Mouse (Mus musculus) layer of hippocampus, postnatal 25 days (tissue): ENCODE results near the gene Slc30a7. TPM values are rescaled to one million over a fixed set of nuclear protein-coding genes. Genes with fewer than 3 reads are reported as not detected.

ENCODE experiments used
- DNase-seq, 2 experiments: peaks; one replicate each; pipeline ENCODE4 v3.0.0; 2022; ENCODE audit warnings: mixed read lengths in 2 of 2, low spot score in 1 of 2; ENCODE audit errors: extremely low spot score in 1 of 2
- total RNA-seq, 2 experiments: library from RNA; stranded (reverse); gene quantifications; 2 replicates each; pipeline ENCODE4 v1.2.3; 2021

Slc30a7 gene
- total RNA-seq, 2 experiments from 2014 or later = 21.1 to 24.9 TPM

DNA sequence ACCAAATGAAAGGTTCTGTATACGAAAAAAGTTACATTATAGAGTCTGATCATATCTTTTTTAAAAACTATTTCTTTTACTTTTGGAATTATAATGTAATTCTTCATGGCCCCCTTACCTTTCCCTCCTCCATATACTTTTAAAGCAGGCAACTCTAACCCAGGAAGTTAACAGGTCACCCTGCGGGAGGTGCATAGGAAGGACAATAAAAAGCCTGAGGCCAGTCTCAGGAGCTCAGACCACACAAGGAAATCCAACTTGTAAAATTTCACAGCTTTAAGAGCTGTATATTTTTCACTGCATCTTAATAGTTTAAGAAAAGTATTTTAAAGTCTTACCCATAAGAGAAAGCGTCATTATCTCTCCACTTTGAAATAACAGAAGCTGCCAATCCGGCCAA is 14.6 kb downstream of the Slc30a7 start:
- DNase-seq = no peak

DNA sequence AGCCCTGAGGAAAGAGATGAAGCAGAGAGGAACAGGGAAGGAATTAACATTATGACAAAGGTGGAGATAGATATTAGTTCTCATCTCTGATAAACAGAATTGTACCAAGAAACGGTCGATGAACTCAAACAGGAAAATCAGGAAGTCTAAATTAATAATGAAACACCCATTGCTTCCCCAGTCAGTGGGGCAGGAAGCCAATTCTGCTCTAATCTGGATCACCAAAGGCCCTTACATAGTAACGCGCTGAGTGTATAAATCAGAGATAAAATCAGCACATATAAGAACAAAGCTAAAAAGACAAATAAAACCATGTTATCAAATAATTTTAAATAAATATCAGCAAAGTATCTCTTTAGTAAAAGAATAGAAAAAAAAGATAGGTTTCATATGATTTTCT is 15.1 kb downstream of the Slc30a7 start:
- DNase-seq = no peak

DNA sequence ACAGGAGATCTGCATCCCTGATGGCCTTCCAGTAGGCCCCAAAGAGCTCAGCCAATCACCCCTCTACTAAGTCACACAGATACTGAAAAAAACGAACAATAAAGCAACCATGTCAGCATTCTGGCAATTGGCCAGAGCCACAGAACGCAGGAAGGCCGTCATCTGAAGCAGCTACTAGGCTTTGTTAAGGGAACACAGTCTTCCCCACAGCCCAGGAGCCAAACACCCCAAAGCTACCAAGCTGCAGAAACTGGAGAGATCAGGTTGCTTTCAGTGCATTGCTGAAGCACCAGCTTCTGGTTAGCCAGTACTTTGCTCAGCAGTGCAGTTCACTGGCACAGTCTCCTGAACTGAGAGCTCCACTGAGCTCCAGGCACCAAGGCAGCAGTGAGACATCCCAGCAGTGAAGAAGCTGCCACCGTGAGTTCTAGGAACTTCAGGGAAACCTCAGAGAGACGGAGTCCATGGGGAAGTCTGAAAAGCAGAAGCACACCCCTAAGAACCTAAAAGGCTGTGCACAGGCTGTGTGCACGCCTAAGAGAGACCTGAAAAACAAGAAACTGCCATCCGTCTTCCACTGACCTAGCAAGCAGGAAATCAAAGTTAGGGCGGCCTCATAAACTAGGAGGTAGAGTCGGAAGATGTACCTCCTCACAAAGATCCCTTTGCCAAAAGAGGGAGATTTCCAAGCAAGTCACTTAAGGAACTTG is 21.9 kb downstream of the Slc30a7 start:
- no peak for DNase-seq

- no peak for DNase-seq
Observed at GRCm38 (mm10) chr3:115984653-115985052, 22.6 kb downstream of the Slc30a7 start.

DNA sequence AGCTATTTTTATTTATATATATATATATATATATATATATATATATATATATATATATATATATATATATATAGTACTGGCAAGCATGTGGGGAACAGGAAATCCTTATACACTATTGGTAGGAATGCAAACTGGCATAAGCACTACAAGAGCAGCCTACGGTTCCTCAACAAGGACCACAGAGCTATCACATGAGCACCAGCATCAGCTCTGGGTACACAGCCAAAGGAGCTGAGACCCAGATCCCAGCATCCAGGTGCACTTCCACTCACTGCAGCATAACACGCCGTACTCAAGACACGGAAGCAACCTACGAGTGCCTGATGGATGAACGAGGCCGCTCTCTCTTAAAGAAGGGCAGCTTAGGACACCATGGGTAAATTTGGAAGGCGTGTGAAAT is 24.0 kb downstream of the Slc30a7 start:
- no peak for DNase-seq

DNA sequence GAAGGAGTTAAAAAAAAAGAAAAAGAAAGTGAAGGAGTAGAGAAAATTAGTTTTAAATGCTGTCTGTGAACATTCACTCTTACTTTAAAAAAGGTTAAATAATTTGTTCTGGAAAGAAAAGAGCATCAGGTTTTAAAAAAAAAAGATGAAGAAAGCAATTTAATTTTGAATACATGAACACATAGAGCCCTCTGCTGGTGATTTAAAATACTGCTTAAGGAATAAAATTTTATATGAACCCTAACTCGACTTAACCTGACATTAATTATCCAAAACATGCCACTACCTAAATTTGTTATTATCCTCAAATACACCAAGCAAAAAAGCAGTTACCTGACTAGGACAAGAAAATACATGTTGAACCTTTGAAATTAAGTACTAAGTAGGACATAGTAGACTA is 28.2 kb downstream of the Slc30a7 start:
- no peak for DNase-seq

DNA sequence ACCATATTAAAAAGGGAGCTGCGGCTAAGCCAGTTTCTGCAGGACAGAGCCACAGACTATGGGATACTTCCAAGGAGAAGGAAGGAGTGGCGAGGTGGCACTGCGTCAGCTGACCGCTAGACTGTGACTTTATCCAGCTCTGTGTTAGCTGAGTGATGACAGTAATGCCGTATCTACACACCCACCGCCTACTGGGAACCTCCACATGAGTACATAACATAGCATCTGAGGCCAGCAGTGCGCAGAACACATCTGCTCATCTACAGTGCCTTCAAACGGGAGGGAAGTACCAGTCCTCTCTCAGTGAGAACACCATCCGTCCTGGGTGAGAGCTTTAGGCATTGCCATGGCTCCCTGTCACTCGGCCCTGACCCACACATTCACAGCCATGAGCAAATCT is 32.2 kb downstream of the Slc30a7 start:
- DNase-seq = no peak

GRCm38 (mm10) chr3:115974228-115974627 is 33.0 kb downstream of the Slc30a7 start:
- no peak for DNase-seq

GRCm38 (mm10) chr3:115971891-115972646 is 35.1 kb downstream of the Slc30a7 start:
- no peak for DNase-seq

GRCm38 (mm10) chr3:115971045-115971785 is 36.0 kb downstream of the Slc30a7 start:
- no peak for DNase-seq

GRCm38 (mm10) chr3:115968745-115969530 is 38.3 kb downstream of the Slc30a7 start:
- no peak for DNase-seq

- DNase-seq = no peak
Observed at GRCm38 (mm10) chr3:115964071-115964470, 43.1 kb downstream of the Slc30a7 start.

GRCm38 (mm10) chr3:115963597-115963996 is 43.6 kb downstream of the Slc30a7 start:
- DNase-seq = no peak

DNA sequence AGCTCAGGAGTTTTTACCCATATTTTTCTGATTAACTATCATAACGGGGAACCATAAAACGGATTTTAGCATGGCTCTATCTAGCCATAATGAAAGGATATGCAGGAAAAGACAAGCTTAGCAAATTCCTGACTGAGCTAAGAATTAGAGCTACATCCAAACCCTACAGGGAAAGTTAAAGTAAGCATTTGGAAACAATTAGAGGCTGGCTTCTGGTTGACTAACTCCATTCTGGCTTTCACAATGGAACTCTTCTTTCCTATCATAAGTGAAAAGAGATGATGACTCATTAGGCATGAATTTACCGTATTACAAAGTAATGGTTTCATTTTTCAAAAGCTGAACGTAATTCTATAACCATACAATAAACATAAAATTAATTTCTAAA is 45.2 kb downstream of the Slc30a7 start:
- no peak for DNase-seq

GRCm38 (mm10) chr3:115961311-115962027 is 45.7 kb downstream of the Slc30a7 start:
- no peak for DNase-seq

GRCm38 (mm10) chr3:115957223-115957622 is 50.0 kb downstream of the Slc30a7 start:
- no peak for DNase-seq

DNA sequence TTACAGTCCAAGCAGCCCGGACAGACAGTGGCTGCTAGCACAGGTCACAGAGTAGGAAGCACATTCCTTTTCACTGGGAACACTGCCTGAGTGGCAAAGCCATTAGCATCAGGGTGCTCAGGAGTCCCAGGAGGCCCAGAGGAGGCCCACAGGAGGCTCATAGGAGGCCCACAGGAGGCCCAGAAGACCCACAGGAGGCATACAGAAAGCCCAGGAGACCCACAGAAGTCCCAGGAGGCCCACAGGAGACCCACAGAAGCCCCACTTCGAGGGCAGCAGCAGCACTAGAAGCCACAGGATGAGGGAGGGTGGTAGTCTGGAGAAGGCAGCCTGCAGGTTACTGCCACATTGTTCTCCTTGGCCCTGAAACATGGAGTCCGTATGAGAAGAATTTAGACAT is 54.1 kb downstream of the Slc30a7 start:
- DNase-seq = no peak

GRCm38 (mm10) chr3:115952356-115952755 is 54.9 kb downstream of the Slc30a7 start:
- DNase-seq = no peak

DNA sequence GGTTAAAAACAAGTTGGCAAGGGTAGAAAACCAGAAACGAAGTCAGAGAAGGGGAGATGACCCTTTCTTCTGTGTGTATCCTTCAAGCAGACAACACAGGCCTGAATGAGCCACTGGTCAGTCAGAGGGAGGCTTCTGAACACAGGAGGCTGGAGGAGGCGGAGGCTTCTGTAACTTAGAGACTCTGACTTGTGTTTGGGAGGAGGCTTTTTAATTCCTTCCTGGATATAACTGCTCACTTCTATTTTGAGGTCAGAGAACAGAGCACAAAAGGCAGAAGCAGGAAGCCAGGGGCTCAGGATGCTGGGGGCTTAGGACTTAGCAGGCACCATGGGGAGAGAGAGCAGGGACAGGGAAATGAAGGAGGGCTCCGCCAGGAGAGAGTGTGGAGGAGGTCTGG is 56.0 kb downstream of the Slc30a7 start:
- DNase-seq = no peak
